In the genomic region with DNA sequence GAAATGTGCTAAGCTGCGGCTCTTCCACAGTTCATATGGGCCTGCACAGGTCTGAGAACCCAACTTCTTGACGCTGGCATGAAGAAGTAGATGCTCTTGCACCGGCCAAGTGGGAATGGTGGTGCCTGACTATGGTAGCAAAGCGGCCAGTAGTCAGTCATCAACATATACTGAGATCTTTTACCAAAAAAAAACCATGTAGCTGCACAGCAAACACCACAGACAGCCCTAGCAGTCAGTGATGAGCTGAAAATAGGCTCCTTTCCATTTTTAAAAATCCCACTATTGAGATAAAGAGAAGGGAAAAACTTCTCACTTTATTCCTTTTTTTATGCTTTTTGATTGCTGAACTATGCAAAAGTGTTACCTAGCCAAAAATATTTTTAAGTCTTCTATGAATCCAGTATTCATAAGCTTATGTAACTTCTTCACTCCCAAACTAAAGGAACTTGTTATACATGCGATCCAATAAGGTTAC, we compare ENCODE assay signal across 17 mouse cellular contexts.
"Had no signal": no experiment of that assay in that cellular context is flagged by ENCODE, and none has a peak within 500 bp of the region (broad histone marks: within the 10 kb centered on the region; RNA-seq: fewer than 3 reads in every experiment).

No protein-coding gene starts in this region.

- ATAC-seq: hindbrain, postnatal 0 days; intestine, embryonic 16.5 days; liver, embryonic 12.5 days had no signal

- DNase-seq: gastrocnemius, postnatal 14 days; gastrocnemius, postnatal 36 days; heart, adult 11 months; heart, adult 2 months; heart, postnatal 14 days; heart, postnatal 36 days; kidney, adult 11 months; kidney, adult 2 months; kidney, adult 9 months; kidney, postnatal 14 days; kidney, postnatal 36 days; layer of hippocampus, adult 9-11 months; layer of hippocampus, postnatal 36 days; left cerebral cortex, postnatal 4 days had no signal
